Mouse (Mus musculus) WW6 (cell line): ENCODE data around the gene Myo16.
A peak's percentile ranks its signal among the peaks of the same experiment; 100 is the strongest.

Experiments used
- DNase-seq: peaks from one replicate; pipeline ENCODE4 v3.0.0-alpha.2; 2013; ENCODE audit warnings: low read depth, low spot score

Gene Myo16

GRCm38 (mm10) chr8:10303992-10304391 is 150.3 kb downstream of the Myo16 start:
- no peak for DNase-seq

GRCm38 (mm10) chr8:10304721-10305120 is 151.0 kb downstream of the Myo16 start:
- no peak for DNase-seq

GRCm38 (mm10) chr8:10307345-10307744 is 153.6 kb downstream of the Myo16 start:
- no peak for DNase-seq

- no peak for DNase-seq
Measured at GRCm38 (mm10) chr8:10307770-10308476, 154.2 kb downstream of the Myo16 start.

GRCm38 (mm10) chr8:10310470-10310869 is 156.8 kb downstream of the Myo16 start:
- no peak for DNase-seq

GRCm38 (mm10) chr8:10312316-10312715 is 158.6 kb downstream of the Myo16 start:
- no peak for DNase-seq

GRCm38 (mm10) chr8:10316201-10316600 is 162.5 kb downstream of the Myo16 start:
- DNase-seq: no peak

GRCm38 (mm10) chr8:10318103-10318502 is 164.4 kb downstream of the Myo16 start:
- DNase-seq: no peak

- no peak for DNase-seq
Measured at GRCm38 (mm10) chr8:10350451-10350850, 196.7 kb downstream of the Myo16 start.

GRCm38 (mm10) chr8:10358711-10359110 is 205.0 kb downstream of the Myo16 start:
- no peak for DNase-seq

GRCm38 (mm10) chr8:10362949-10363348 is 209.2 kb downstream of the Myo16 start:
- DNase-seq: no peak

- DNase-seq: no peak
Measured at GRCm38 (mm10) chr8:10363654-10364406, 210.1 kb downstream of the Myo16 start.

GRCm38 (mm10) chr8:10366141-10366540 is 212.4 kb downstream of the Myo16 start:
- no peak for DNase-seq

GRCm38 (mm10) chr8:10372571-10372970 is 218.9 kb downstream of the Myo16 start:
- no peak for DNase-seq

- DNase-seq: no peak
Measured at GRCm38 (mm10) chr8:10387143-10387542, 233.4 kb downstream of the Myo16 start.

- DNase-seq: no peak
Measured at GRCm38 (mm10) chr8:10391096-10391683, 237.5 kb downstream of the Myo16 start.

- DNase-seq: no peak
Measured at GRCm38 (mm10) chr8:10391913-10392312, 238.2 kb downstream of the Myo16 start.

GRCm38 (mm10) chr8:10394506-10394905 is 240.8 kb downstream of the Myo16 start:
- DNase-seq: no peak

GRCm38 (mm10) chr8:10395146-10395545 is 241.4 kb downstream of the Myo16 start:
- DNase-seq: no peak

- DNase-seq: peak; percentile 18
Measured at GRCm38 (mm10) chr8:10402606-10403005, 248.9 kb downstream of the Myo16 start.

- DNase-seq: peak; percentile 33
Measured at GRCm38 (mm10) chr8:10405469-10405868, 251.8 kb downstream of the Myo16 start.

GRCm38 (mm10) chr8:10409043-10409442 is 255.3 kb downstream of the Myo16 start:
- DNase-seq: no peak

- no peak for DNase-seq
Measured at GRCm38 (mm10) chr8:10411511-10411910, 257.8 kb downstream of the Myo16 start.
